Mouse (Mus musculus) C2C12 (cell line): ENCODE data around the gene B3glct.

Source experiments
- CEBPB ChIP-seq: IDR thresholded peaks from one replicate; pipeline ENCODE4 v1.6.1; 2011; ENCODE audit warnings: low read depth, mild to moderate bottlenecking, control low read depth, moderate library complexity
- CTCF ChIP-seq: IDR thresholded peaks from one replicate; pipeline ENCODE4 v1.5.1; 2011; ENCODE audit not compliant: control insufficient read depth, insufficient read depth, insufficient read length
- FOSL1 ChIP-seq: IDR thresholded peaks from one replicate; pipeline ENCODE4 v1.8.0; 2011; ENCODE audit warnings: mild to moderate bottlenecking, low read length; ENCODE audit not compliant: poor library complexity, insufficient read depth, severe bottlenecking
- MAX ChIP-seq: IDR thresholded peaks from one replicate; pipeline ENCODE4 v1.6.1; 2011; ENCODE audit warnings: mild to moderate bottlenecking, control low read depth
- MYOD1 ChIP-seq: IDR thresholded peaks from one replicate; pipeline ENCODE4 v1.6.1; 2011; ENCODE audit warnings: low read depth; ENCODE audit not compliant: control insufficient read depth, insufficient read length
- MYOG ChIP-seq: IDR thresholded peaks from one replicate; pipeline ENCODE4 v1.6.1; 2011; ENCODE audit not compliant: control insufficient read depth, insufficient read length; ENCODE audit errors: extremely low read depth
- USF1 ChIP-seq: IDR thresholded peaks from one replicate; pipeline ENCODE4 v1.6.1; 2011; ENCODE audit warnings: low read depth, mild to moderate bottlenecking, control low read depth, moderate library complexity

DNA sequence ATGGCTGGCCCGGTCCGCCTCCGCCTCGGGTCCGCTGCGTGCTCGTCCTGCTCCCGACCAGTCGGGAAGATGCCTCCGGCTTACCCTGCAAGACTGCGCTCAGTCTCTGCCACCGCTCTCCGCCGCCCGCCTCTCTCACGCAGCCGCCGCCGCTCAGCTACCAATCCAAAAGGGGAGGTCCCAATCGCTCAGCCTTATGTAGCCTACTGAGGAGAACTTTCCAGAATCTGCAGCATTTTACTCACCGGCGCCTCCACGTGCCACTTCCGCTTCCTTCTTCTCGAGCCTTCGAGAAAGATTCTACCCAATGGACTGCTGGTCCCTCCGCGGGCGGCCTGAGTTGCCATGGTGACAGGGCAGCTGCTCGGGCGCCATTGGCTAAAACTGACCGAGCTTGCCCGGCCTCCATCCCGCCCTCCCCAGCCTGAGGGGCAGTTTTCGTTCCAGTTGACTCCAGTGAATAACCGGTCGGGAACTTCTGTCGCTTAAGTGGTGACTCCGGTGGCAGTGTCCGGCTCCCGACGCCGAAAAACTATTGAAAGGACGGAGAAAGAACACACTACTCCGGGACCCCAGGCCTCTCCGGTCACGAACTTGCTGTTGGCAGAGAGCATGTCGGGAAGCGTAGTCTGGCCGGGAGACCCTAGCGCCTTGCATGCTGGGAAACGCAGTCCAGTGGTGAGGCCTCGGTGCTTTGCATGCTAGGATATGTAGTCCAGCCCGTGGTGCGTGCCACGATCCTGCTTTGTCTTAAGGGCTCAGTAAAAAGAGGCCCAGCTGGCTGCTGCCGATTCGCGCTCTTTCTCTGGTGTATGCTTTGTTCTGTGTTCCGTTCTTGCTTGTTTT is 41.7 kb upstream of the B3glct start, which contains the start of gene Hsph1:
- no peak for TF ChIP-seq CTCF
- no peak for TF ChIP-seq MYOD1
- TF ChIP-seq FOSL1 = no peak
- TF ChIP-seq CEBPB = no peak
- TF ChIP-seq MAX = peak; percentile 89
- TF ChIP-seq USF1 = peak; percentile 76
- TF ChIP-seq MYOG = no peak
